ENCODE assay signal across 26 mouse cellular contexts in the genomic region with DNA sequence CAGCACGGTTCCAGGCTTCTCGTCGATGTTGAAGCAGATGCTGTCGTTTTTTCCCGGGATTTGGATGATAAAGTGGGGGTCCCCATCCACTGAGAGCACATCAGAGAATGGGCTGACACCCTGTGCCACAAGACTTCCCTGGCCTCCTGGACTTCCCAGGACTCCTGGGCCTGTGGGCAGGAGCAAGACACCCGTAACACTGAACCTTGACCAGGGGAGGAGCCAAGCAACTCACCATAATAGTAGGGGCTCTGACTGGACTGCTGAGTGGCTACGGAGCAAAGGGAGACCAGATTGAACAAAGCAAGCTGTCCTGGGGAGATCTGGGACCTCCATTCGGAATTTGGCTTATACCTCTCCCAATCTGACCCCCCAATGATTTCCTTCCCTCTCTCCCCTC. TPM values are rescaled to one million over a fixed set of nuclear protein-coding genes. Genes with fewer than 3 reads are reported as not detected.
DNase-seq lines count a peak whose midpoint lies in the region; ATAC-seq lines count a peak whose summit lies in the region.
"Had no signal": no experiment of that assay in that cellular context is flagged by ENCODE, and none has a peak within 500 bp of the region (broad histone marks: within the 10 kb centered on the region; RNA-seq: fewer than 3 reads in every experiment).

No protein-coding gene starts in this region.

- peak; percentile 41 for DNase-seq in kidney, adult 18-20 months
- peak; percentile 36 to 64 for DNase-seq in kidney, adult 8-10 months
- DNase-seq in kidney, postnatal 10 days = peak; percentile 18
- DNase-seq in yolk sac, embryonic 10.5 days (ENCODE audit: low spot score) = peak; percentile 69
- DNase-seq in heart, postnatal 36 days = no peak
- no peak for DNase-seq in gastrocnemius, postnatal 25 days
- DNase-seq: adrenal gland, postnatal 25 days; cerebellum, adult 2 months; embryo, embryonic 11 days; heart, adult 18-20 months had no signal

- no peak overlapping the region for H3K9ac ChIP-seq in kidney, embryonic 14.5 days (ENCODE audit: low read depth, low read length)
- H3K9ac ChIP-seq: embryonic facial prominence, embryonic 15.5 days; hindbrain, embryonic 13.5 days had no signal

- no peak overlapping the region for H3K4me3 ChIP-seq in kidney, embryonic 14.5 days (ENCODE audit: low read length)
- H3K4me3 ChIP-seq: embryonic facial prominence, embryonic 15.5 days; erythroblast, embryonic 14.5 days; forebrain, embryonic 10.5 days; heart, embryonic 10.5 days; hindbrain, embryonic 13.5 days had no signal

- no peaks in the 10 kb centered on the region for H3K9me3 ChIP-seq in kidney, embryonic 14.5 days (ENCODE audit: control insufficient read depth, low read length)
- H3K9me3 ChIP-seq: embryonic facial prominence, embryonic 15.5 days; forebrain, embryonic 10.5 days; heart, embryonic 10.5 days; hindbrain, embryonic 13.5 days had no signal

- no peak overlapping the region for H3K27ac ChIP-seq in kidney, embryonic 14.5 days (ENCODE audit: low read depth, low read length)
- H3K27ac ChIP-seq: embryonic facial prominence, embryonic 15.5 days; forebrain, embryonic 10.5 days; heart, embryonic 10.5 days; hindbrain, embryonic 13.5 days had no signal

- no peaks in the 10 kb centered on the region for H3K27me3 ChIP-seq in kidney, embryonic 14.5 days (ENCODE audit: control insufficient read depth, insufficient read depth, low read length)
- H3K27me3 ChIP-seq: embryonic facial prominence, embryonic 15.5 days; hindbrain, embryonic 13.5 days; Patski had no signal

- intact Hi-C loops in heart, postnatal 36 days (cut with DNase I) = no loop called here

- ATAC-seq in kidney, embryonic 14.5 days (ENCODE audit: low FRiP score, low TSS enrichment) = no peak
- ATAC-seq: activated CD4-positive, CD25-positive, alpha-beta regulatory T cell, adult 4 months; forebrain, embryonic 14.5 days had no signal

- H3K4me1 ChIP-seq in kidney, embryonic 14.5 days (ENCODE audit: control insufficient read depth, insufficient read depth, low read length) = no peaks in the 10 kb centered on the region
- H3K4me1 ChIP-seq: embryonic facial prominence, embryonic 15.5 days; forebrain, embryonic 10.5 days; heart, embryonic 10.5 days; hindbrain, embryonic 13.5 days had no signal

- no peak overlapping the region for H3K4me2 ChIP-seq in kidney, embryonic 14.5 days (replicated peaks; ENCODE audit: low read depth, low read length)
- H3K4me2 ChIP-seq: embryonic facial prominence, embryonic 15.5 days; hindbrain, embryonic 13.5 days had no signal

- H3K36me3 ChIP-seq in kidney, embryonic 14.5 days (ENCODE audit: control insufficient read depth, insufficient read depth, low read length) = no peaks in the 10 kb centered on the region
- H3K36me3 ChIP-seq: embryonic facial prominence, embryonic 15.5 days; forebrain, embryonic 10.5 days; heart, embryonic 10.5 days; hindbrain, embryonic 13.5 days had no signal

- 80% methylated on average over 8 of the region's 8 CpGs for whole genome bisulfite sequencing in kidney, embryonic 14.5 days

RNA-seq across cellular contexts. Expression of a gene that starts 10.9 kb away (rescaled TPM):
- 0.30 TPM in 1 of 2 replicates, not detected in the other for polyA plus RNA-seq in kidney, embryonic 14.5 days (2014; fragmentation: Nextera tagmentation; extraction: Ambion mirVana)
- total RNA-seq in heart, postnatal 36 days (2021) = 1 to 10 TPM in 1 of 2 experiments, under 1 TPM in 1; 0.73 to 1.2 TPM
- total RNA-seq in gastrocnemius, postnatal 25 days (2021) = under 1 TPM; 0.28 to 0.32 TPM
- total RNA-seq: CH12.LX; common myeloid progenitor, adult 5-6 weeks; hematopoietic stem cell, adult 5-6 weeks had no signal
- polyA plus RNA-seq: activated CD4-positive, CD25-positive, alpha-beta regulatory T cell, adult 4 months had no signal

RNA-seq across cellular contexts. Expression of a gene that starts 26.4 kb away (rescaled TPM):
- polyA plus RNA-seq in kidney, embryonic 14.5 days (2014; fragmentation: Nextera tagmentation; extraction: Ambion mirVana) = 0.12 and 0.26 TPM in 2 replicates
- total RNA-seq in heart, postnatal 36 days (2021) = 1 to 10 TPM; 5.5 to 7.4 TPM
- total RNA-seq in gastrocnemius, postnatal 25 days (2021) = not detected
- total RNA-seq: CH12.LX; common myeloid progenitor, adult 5-6 weeks; hematopoietic stem cell, adult 5-6 weeks had no signal
- polyA plus RNA-seq: activated CD4-positive, CD25-positive, alpha-beta regulatory T cell, adult 4 months; embryonic facial prominence, embryonic 11.5 days; embryonic facial prominence, embryonic 15.5 days; forebrain, embryonic 10.5 days; forebrain, embryonic 14.5 days; hindbrain, embryonic 13.5 days had no signal

RNA-seq across cellular contexts. Expression of a gene that starts 30.4 kb away (rescaled TPM):
- polyA plus RNA-seq in kidney, embryonic 14.5 days (2014; fragmentation: Nextera tagmentation; extraction: Ambion mirVana) = 0.08 and 0.10 TPM in 2 replicates
- total RNA-seq in heart, postnatal 36 days (2021) = not detected
- not detected for total RNA-seq in gastrocnemius, postnatal 25 days (2021)
- total RNA-seq: adrenal gland, adult 18-20 months; adrenal gland, postnatal 25 days; CH12.LX; common myeloid progenitor, adult 5-6 weeks; heart, adult 18-20 months; heart, postnatal 10 days; hematopoietic stem cell, adult 5-6 weeks had no signal
- polyA plus RNA-seq: activated CD4-positive, CD25-positive, alpha-beta regulatory T cell, adult 4 months; cerebellum, adult 2 months; embryonic facial prominence, embryonic 11.5 days; embryonic facial prominence, embryonic 15.5 days; erythroblast, embryonic 14.5 days; forebrain, embryonic 10.5 days; forebrain, embryonic 14.5 days; heart, embryonic 14.5 days; hindbrain, embryonic 13.5 days had no signal

RNA-seq across cellular contexts. Expression of a gene that starts 33.6 kb away (rescaled TPM):
- polyA plus RNA-seq in kidney, embryonic 14.5 days (2014; fragmentation: Nextera tagmentation; extraction: Ambion mirVana) = 2.7 TPM in 2 replicates
- total RNA-seq in heart, postnatal 36 days (2021) = 10 to 100 TPM; 12.7 to 16.5 TPM
- total RNA-seq in gastrocnemius, postnatal 25 days (2021) = 100 to 1,000 TPM in 1 of 2 experiments, 10 to 100 TPM in 1; 54.6 to 343 TPM
- total RNA-seq: hematopoietic stem cell, adult 5-6 weeks had no signal

RNA-seq across cellular contexts. Expression of a gene that starts 38.5 kb away (rescaled TPM):
- polyA plus RNA-seq in kidney, embryonic 14.5 days (2014; fragmentation: Nextera tagmentation; extraction: Ambion mirVana) = 11.1 and 20.3 TPM in 2 replicates
- total RNA-seq in heart, postnatal 36 days (2021) = 1 to 10 TPM; 4.6 TPM
- 1 to 10 TPM; 3.3 TPM for total RNA-seq in gastrocnemius, postnatal 25 days (2021)

Comparison
In these comparisons a context has a peak if more than half of its experiments do, and no peak if none do; other contexts are left out.
1. DNase-seq: peak in kidney, adult 18-20 months (single experiment), kidney, adult 8-10 months (2 of 2), kidney, postnatal 10 days (single experiment) and yolk sac, embryonic 10.5 days (single experiment); none in heart, postnatal 36 days (0 of 2) and gastrocnemius, postnatal 25 days (single experiment).
2. RNA of a gene that starts 26.4 kb away (total RNA-seq): 5.5 to 7.4 TPM in heart, postnatal 36 days; not detected in gastrocnemius, postnatal 25 days; every median in the first group is over 4 times any median in the second.